Mouse (Mus musculus) gonadal fat pad, adult 2 months (tissue): ENCODE results near the gene Cnga1. TPM values are rescaled to one million over a fixed set of nuclear protein-coding genes. Genes with fewer than 3 reads are reported as not detected.
"Not testable (repeated sequence)": the region's sequence is repeated elsewhere in the genome, so short reads cannot be mapped to it uniquely, and the experiment has no call there.

Experiments
- DNase-seq: peaks from one replicate; pipeline ENCODE4 v3.0.0-alpha.2; 2012; ENCODE audit warnings: low read depth
- polyA plus RNA-seq: library from polyadenylated mRNA; depleted of rRNA; stranded (reverse); fragments of >200 nt; gene quantifications from 2 replicates; pipeline ENCODE4 v1.2.3, GENCODE M21; 2012

Cnga1 gene
- polyA plus RNA-seq, 1 experiment, result not detected

DNA sequence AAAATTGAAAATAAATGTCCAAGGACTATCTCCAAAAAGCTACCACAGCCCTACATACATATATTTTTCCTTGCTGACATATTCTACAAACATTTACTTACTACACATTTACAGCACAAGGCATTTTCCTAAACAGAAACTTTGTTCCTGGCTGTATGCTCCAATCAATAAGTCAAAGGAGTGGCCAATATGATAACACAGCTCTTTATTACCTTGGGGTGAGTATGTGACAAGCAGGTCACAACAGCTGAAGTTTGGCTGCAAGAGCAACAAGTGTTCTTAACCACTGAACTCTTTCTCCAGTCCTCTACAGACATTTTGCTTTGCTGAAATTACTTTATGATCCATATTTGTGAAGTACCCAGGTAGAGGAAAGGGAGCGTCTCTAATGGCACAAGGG lies 4.0 kb downstream of the Cnga1 start:
- no peak for DNase-seq

DNA sequence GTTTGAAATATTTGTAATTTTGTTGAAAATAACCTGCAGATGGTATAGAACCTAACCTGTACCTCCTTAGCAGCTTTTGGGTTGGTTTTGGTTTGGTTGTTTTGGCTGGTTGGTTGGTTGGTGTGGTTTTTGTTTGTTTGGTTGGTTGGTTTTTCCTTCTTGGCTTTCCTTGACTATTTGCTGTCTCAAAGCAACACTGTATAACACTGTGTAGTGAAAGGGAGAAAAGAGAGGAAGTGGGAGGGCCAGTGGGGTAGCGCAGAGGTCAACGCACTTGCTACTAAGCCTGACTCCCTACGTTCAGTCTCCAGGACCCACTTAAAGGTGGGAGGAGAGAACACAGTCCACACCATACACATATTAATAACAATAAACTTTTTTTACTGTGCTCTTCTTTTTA lies 7.5 kb downstream of the Cnga1 start:
- no peak for DNase-seq

GRCm38 (mm10) chr5:72636122-72636521 lies 8.0 kb downstream of the Cnga1 start:
- DNase-seq, result no peak

DNA sequence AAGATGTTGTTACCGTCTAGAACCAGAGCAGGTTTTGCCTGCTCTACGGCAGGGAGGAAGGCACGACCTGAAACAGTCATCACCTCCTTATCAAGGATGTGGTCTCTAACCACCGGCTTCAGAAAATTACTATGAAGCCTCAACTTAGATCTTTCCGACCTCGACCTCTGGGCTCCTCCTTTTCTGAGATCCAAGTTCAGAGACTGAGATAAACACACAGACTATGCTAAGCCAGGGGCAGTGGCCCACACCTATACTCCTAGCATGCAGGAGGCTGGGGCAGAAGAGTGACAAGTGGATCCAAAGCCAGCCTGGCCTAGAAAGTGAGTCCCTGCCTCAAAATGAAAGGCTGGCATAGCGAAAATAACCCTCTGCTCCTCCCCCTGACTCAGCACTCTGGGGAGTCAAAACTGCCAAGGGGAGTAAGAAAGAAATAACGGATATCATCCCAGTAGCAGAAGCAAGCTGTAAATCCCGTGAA lies 9.2 kb downstream of the Cnga1 start:
- DNase-seq, result no peak

- no peak for DNase-seq
Observed at GRCm38 (mm10) chr5:72630026-72630425, 14.0 kb downstream of the Cnga1 start.

DNA sequence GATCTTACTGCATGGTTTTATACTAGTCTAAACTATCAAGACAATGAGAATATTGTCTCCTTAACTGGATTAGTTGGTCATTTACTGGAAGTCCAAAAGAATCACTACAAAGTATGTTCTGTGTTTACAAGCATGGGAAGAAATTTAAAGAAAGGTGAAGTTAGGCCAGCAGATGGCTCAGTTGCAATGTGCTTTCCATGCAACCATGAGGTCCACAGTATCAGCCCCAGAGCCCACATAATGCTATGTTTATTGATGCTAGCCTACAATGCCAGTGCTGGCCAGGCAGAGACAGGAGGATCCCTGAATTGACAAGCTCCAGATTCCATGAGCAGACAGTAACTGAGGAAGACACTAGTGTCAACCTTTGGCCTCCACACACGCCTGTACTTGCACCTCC lies 23.1 kb downstream of the Cnga1 start:
- no peak for DNase-seq

DNA sequence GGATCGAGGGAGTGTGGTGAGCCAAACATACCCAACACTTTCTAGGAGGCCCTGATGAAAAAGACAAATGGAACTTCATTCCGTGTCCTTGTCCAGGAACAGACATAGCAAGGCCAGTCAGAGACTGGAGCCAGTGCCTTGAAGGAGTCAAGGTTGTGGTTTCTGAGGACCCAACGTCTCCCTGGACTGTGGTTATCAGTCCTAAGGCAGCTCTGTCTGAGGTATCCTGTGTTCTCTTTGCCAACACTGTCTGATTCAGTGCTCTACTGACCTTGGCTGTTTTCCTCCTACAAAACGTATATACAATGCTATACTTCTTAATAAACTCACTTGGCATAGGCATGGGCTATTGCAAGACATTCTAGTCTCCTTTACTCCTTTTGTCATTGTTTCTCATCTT lies 26.7 kb downstream of the Cnga1 start:
- DNase-seq, result no peak

GRCm38 (mm10) chr5:72603138-72603537 lies 40.9 kb downstream of the Cnga1 start:
- no peak for DNase-seq

GRCm38 (mm10) chr5:72601006-72601405 lies 43.1 kb downstream of the Cnga1 start:
- DNase-seq, result no peak

DNA sequence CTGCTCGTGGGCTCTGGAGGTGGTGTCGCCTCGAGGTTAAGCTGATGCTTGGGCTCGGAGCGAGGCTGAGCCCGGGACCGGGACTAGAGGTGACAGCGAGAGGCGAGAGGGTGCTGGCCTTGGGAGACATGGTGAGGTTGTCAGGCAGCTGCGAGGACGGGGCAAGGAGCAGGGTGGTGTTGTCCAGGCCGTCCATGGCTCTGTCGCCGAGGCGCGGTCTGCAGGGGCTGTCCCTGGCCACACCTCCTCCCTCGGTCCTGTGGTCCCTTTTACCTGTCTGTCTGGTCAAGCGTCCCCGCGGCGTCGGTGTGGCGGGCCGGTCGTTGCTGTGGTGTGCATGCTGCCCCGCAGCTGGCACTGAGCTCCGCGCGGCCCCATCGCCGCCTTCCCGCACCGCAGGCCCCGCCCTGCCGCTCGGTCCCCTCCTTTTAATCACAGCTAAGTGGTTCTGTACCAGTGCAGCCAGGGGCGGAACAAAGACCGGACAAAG lies 56.8 kb downstream of the Cnga1 start, which contains the start of gene Gm5868:
Gm5868 (minus strand) TSS at position 360 of the 490 bp plus-strand sequence.
- DNase-seq, result no peak

- DNase-seq, result not testable (repeated sequence)
Observed at GRCm38 (mm10) chr5:72586667-72587191, 57.3 kb downstream of the Cnga1 start.

- DNase-seq, result not testable (repeated sequence)
Observed at GRCm38 (mm10) chr5:72586122-72586521, 58.0 kb downstream of the Cnga1 start.

GRCm38 (mm10) chr5:72580970-72581332 lies 63.1 kb downstream of the Cnga1 start, which contains the start of gene Zar1:
Gene Zar1 (minus strand): TSS chr5:72581254.
- DNase-seq, result not testable (repeated sequence)

DNA sequence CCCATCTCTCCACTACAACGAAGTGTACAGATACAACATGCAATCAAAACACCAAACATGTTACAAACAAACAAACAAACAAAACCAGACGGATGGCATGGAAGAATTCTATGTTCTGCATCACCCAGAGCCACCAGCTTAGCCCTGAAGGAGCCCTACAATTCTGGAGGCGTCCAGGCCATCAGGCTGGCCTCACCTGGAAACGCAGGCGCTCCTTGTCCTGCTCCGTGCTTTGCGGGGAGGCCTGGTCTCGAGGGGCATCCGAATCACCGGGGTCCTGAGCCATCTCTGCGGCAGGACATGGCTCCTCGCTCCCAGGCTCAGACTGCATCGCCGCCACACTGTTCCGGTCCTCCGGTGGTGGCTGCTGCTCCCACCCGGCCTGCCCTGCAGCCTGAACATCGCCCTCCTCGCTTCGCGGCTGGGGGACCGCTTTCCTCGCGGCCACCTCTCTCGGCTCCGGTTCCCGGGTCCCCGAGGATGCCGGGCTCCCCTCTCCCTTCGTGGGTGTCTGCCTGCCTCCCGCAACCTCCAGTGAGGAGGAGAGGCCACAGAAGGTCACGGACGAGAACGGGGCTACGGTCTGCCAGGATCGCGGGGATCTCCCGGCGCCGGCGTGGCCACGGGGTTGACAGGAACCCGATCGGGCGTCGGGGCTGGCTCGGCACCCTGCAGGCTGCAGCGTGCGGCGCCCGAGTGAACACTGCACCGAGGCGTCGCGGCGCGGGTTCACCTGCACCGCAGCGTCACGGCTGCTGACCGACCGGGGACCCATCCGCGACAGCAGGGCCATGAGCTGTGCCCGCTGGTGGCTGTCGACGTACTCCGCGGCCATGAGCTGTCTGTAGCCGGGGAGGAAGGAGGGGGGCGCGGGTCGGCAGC lies 63.7 kb downstream of the Cnga1 start:
- not testable (repeated sequence) for DNase-seq

DNA sequence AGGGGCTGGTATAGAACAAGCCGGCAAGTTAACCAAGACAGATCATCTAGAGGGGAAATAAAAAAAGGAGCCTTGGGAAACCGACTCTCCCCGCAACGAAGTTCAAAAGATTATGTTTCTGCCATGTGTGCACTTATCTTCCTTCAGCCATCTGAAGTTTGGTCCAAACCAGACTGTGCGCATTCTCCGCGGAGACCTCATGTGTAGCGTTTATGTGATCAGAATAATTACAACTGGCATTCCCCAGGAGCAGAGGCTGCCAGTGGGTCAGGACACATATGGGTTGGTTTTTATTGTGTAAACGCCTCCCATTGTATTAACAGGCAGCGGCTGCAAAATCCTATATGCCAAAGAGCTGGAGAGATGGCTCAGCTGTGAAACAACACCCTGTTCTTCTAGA lies 64.5 kb downstream of the Cnga1 start:
- not testable (repeated sequence) for DNase-seq

DNA sequence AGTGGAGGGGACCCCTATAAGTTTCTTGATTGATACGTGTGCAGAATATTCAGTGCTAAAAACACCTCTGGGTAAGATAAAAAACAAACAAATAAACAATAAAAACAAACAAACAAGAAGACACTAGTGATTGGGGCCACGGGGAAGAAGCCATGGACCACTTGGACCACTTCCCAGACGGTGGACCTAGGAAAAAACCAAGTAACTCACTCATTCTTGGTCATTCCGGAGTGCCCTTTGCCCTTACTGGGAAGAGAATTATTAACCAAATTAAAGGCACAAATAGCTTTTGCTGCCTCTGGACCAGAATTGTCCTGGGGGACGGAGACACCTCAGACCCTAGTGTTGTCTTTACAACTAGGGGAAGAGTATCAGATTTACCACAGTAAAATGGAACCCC lies 78.5 kb downstream of the Cnga1 start:
- no peak for DNase-seq

GRCm38 (mm10) chr5:72563183-72563582 lies 80.9 kb downstream of the Cnga1 start:
- DNase-seq, result not testable (repeated sequence)

DNA sequence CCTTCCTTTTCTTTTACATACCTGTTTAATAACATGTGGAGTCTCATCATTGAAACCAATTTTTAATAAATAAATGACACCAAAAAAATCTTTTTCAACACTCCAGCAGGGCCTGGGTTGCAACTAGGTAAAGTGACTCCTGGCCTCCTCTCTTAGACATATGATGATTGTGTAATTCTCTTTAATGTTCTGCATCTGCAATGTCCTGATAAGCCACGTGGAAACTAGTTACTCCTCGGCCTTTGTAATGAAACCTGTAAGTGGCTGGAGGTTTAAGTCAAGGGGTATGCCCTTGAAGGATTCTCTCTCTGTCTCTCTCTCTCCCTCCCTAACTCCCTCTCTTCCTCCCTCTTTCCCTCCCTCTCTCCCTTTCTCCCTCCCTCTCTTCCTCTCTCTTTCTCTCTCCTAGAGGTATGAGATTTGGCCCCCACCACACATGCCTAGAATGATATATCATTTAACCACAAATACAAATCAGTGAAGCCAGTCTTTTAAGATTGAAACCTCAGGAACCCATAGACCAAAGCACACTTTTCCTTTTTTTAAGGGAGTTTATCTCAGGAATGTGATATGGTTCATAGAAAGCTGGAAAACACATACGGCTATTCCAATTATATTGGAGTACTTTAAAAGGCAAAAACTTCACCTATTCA lies 83.0 kb downstream of the Cnga1 start:
- DNase-seq, result no peak

DNA sequence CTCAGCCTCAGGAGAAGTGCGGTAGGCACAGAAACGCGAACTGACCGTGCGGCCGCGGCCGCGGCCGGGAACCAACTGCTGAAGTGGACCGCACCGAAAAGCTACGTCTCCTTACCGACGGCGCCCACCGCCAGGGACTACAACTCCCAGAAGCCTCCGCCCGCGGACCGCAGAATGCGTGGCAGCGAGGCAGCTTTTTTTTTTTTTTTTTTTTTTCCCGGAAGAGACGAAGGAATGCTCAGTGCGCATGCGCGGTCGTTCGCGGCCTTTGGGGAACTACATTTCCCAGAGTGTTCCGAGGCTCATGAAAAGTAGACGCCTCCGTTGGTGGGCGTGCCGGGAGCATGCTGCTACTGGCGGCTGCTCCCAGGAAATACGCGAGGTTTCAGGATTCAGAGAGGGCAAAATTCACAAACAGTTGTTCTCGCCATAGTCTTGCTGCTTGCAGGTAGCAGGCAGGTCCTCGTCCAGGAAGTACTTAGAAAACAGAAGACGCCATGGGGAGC lies 84.5 kb downstream of the Cnga1 start, which contains the start of gene Nfxl1:
Nfxl1 (minus strand) TSS at position 141 of the 506 bp plus-strand sequence.
- DNase-seq, result peak; percentile 88

- DNase-seq, result no peak
Observed at GRCm38 (mm10) chr5:72558716-72559526, 85.2 kb downstream of the Cnga1 start.

DNA sequence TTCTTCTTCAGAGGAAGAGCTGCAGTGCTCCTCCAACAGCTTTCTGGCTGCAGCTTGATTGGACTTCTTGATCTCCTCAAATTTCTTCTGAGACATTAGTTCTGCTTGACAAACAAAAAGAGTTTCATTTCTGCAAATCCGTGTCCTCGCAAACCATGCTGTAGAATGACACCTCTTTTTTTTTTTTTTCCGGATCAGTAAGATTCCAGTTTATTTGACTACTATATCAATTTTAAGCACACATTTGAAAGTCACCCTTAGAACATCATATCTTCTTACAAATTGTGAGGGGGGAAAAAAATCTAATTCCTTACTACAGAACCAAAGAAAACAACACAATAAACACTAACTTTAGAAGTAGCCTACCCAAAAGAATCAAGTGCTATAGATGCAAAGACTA lies 87.8 kb downstream of the Cnga1 start:
- DNase-seq, result no peak
